Mouse (Mus musculus) forebrain, embryonic 14.5 days (tissue): ENCODE data around the gene Fndc11. TPM values are rescaled to one million over a fixed set of nuclear protein-coding genes. Genes with fewer than 3 reads are reported as not detected.
"Not testable (repeated sequence)": the region's sequence is repeated elsewhere in the genome, so short reads cannot be mapped to it uniquely, and the experiment has no call there.

ENCODE experiments used
- ATAC-seq: fragments of 200-750 bp; cut with Nextera tagmentation; 2 replicates; pipeline ENCODE4 v1.8.0; 2017; ENCODE audit warnings: mild to moderate bottlenecking, moderate library complexity
- DNase-seq: peaks from one replicate; pipeline ENCODE4 v3.0.0-alpha.2; 2015; ENCODE audit warnings: low spot score
- H3K27ac ChIP-seq: fragments of 300-500 bp; sonication (generic); 2 replicates; pipeline ENCODE4 v1.5.1; 2014; ENCODE audit warnings: low read depth, mild to moderate bottlenecking, control low read depth, low read length, moderate library complexity
- H3K27me3 ChIP-seq: fragments of 300-500 bp; sonication (generic); replicated peaks from 2 replicates; pipeline ENCODE4 v1.6.1; 2014; ENCODE audit warnings: low read length, control low read depth, mixed read lengths; ENCODE audit not compliant: control insufficient read depth, insufficient read depth
- H3K36me3 ChIP-seq: fragments of 300-500 bp; sonication (generic); 2 replicates; pipeline ENCODE4 v1.6.1; 2014; ENCODE audit warnings: low read length, control low read depth; ENCODE audit not compliant: control insufficient read depth, insufficient read depth
- H3K4me1 ChIP-seq: fragments of 300-500 bp; sonication (generic); 2 replicates; pipeline ENCODE4 v1.6.1; 2014; ENCODE audit warnings: antibody characterized with exemption, low read length, control low read depth; ENCODE audit not compliant: control insufficient read depth, insufficient read depth
- H3K4me2 ChIP-seq: fragments of 300-500 bp; sonication (generic); 2 replicates; pipeline ENCODE4 v1.6.1; 2014; ENCODE audit warnings: mild to moderate bottlenecking, control low read depth, low read length
- H3K4me3 ChIP-seq: fragments of 300-500 bp; sonication (generic); 2 replicates; pipeline ENCODE4 v1.5.1; 2014; ENCODE audit warnings: low read depth, low read length, control low read depth
- H3K9ac ChIP-seq: fragments of 300-500 bp; sonication (generic); 2 replicates; pipeline ENCODE4 v1.6.1; 2014; ENCODE audit warnings: mild to moderate bottlenecking, low read length, control low read depth, moderate library complexity
- H3K9me3 ChIP-seq: fragments of 300-500 bp; sonication (generic); replicated peaks from 2 replicates; pipeline ENCODE4 v1.6.1; 2016; ENCODE audit warnings: low read length, control low read depth, mixed read lengths; ENCODE audit not compliant: control insufficient read depth
- WGBS: fragments of 180-500 bp; shearing (Covaris S2); extraction: QIAGEN DNeasy Blood & Tissue Kit; methylation state at CpG from one replicate; pipeline ENCODE4 v1.1.7; 2014; 5-methylcytosine and 5-hydroxymethylcytosine counted together
- polyA plus RNA-seq: library from polyadenylated mRNA; unstranded; fragments of >200 nt; fragmentation: Nextera tagmentation; extraction: Ambion mirVana; gene quantifications from 2 replicates; pipeline ENCODE4 v1.2.1, GENCODE M21; 2014

Gene Fndc11
- polyA plus RNA-seq, 1 experiment from 2014 or later = 0.44 TPM

GRCm38 (mm10) chr2:181189321-181189720 lies 30.5 kb upstream of the Fndc11 start:
- ATAC-seq = no peak

DNA sequence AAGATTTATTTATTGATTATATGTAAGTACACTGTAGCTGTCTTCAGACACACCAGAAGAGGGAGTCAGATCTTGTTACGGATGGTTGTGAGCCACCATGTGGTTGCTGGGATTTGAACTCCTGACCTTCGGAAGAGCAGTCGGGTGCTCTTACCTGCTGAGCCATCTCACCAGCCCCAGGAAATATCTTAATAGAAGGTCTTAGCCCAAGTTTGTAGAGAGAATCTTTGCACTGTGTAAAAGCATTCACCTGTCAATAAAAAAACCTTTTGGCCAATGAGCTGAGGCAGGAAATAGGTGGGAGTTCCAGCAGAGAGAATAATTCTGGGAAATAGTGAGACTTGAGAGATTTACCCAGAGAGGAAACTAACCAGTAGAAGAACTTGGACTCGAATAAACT lies 28.4 kb upstream of the Fndc11 start:
- H3K4me3 ChIP-seq, DNase-seq, H3K4me2 ChIP-seq, ATAC-seq, H3K36me3 ChIP-seq, H3K9me3 ChIP-seq, H3K9ac ChIP-seq, H3K4me1 ChIP-seq, H3K27me3 ChIP-seq, H3K27ac ChIP-seq: not testable (repeated sequence)
- WGBS = 75% methylated on average over 3 of the region's 4 CpGs

More at GRCm38 (mm10) chr2:181189321-181189720, 30.5 kb upstream of the Fndc11 start:
- DNase-seq = no peak
- H3K27ac ChIP-seq = no peak overlapping the region
- H3K4me2 ChIP-seq = no peak overlapping the region
- H3K9me3 ChIP-seq = no peaks in the 10 kb centered on the region
- H3K27me3 ChIP-seq = no peaks in the 10 kb centered on the region
- peaks cover 8% of the 10 kb centered on the region for H3K4me1 ChIP-seq
- no peak overlapping the region for H3K9ac ChIP-seq
- H3K36me3 ChIP-seq = peaks cover 10% of the 10 kb centered on the region
- WGBS = 95% methylated on average over 1 of the region's 1 CpGs
- no peak overlapping the region for H3K4me3 ChIP-seq

GRCm38 (mm10) chr2:181191936-181192335 lies 27.9 kb upstream of the Fndc11 start:
- no peak for ATAC-seq
- no peaks in the 10 kb centered on the region for H3K27me3 ChIP-seq
- H3K9me3 ChIP-seq = no peaks in the 10 kb centered on the region
- no peak overlapping the region for H3K9ac ChIP-seq
- peaks cover 10% of the 10 kb centered on the region for H3K36me3 ChIP-seq
- H3K4me2 ChIP-seq = no peak overlapping the region
- no peak overlapping the region for H3K27ac ChIP-seq
- WGBS = 59% methylated on average over 4 of the region's 4 CpGs
- peaks cover 8% of the 10 kb centered on the region for H3K4me1 ChIP-seq
- no peak for DNase-seq
- no peak overlapping the region for H3K4me3 ChIP-seq

GRCm38 (mm10) chr2:181193044-181193443 lies 26.8 kb upstream of the Fndc11 start:
- Histone ChIP-seq H3K36me3 (peaks cover 10% of the 10 kb centered on the region), H3K4me1 (peaks cover 8% of the 10 kb centered on the region), H3K27me3 (no peaks in the 10 kb centered on the region), H3K4me2 (no peak overlapping the region), H3K9me3 (no peaks in the 10 kb centered on the region), H3K27ac (no peak overlapping the region), H3K9ac (no peak overlapping the region), H3K4me3 (no peak overlapping the region)
- ATAC-seq (no peak), DNase-seq (no peak)
- WGBS = 80% methylated on average over 3 of the region's 3 CpGs

DNA sequence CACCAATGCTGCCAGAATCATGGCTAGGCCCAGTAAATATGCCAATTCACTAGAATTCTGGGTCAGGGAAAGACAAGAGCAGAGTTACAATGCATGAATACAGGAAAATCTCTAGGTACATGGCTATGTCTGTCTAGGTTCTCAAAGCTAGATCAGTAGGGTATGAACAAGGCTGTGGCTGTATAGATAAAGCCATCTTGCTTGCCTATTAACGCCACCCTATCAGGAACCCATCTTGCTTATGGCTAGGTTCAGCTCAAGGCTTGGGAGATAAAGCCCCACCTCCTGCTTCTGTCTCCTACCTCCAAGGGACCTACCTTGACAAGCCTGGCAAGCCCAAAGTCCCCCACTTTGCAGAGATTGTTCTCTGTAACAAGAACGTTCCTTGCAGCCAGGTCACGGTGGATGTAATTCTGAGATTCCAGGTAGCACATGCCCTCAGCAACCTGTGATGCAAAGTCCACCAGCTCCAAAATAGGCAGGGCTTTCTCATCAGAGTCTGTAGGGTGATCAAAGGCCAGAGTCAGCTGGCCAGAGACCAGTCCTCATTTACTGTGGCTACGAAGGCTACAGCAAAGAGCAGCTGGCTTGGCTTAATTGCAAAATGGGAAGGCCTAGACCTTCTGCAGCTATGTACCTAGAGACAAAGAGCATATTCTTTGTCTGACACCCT lies 23.0 kb upstream of the Fndc11 start:
- H3K4me2 ChIP-seq = no peak overlapping the region
- no peak overlapping the region for H3K4me3 ChIP-seq
- no peaks in the 10 kb centered on the region for H3K4me1 ChIP-seq
- H3K27me3 ChIP-seq = no peaks in the 10 kb centered on the region
- no peak for ATAC-seq
- no peaks in the 10 kb centered on the region for H3K9me3 ChIP-seq
- 89% methylated on average over 4 of the region's 4 CpGs for WGBS
- H3K36me3 ChIP-seq = no peaks in the 10 kb centered on the region
- no peak for DNase-seq
- no peak overlapping the region for H3K27ac ChIP-seq
- no peak overlapping the region for H3K9ac ChIP-seq

- DNase-seq (no peak), ATAC-seq (no peak)
- Histone ChIP-seq H3K9ac (no peak overlapping the region), H3K4me2 (no peak overlapping the region), H3K4me1 (no peaks in the 10 kb centered on the region), H3K27me3 (no peaks in the 10 kb centered on the region), H3K9me3 (no peaks in the 10 kb centered on the region), H3K36me3 (no peaks in the 10 kb centered on the region), H3K27ac (no peak overlapping the region), H3K4me3 (no peak overlapping the region)
- WGBS = 81% methylated on average over 3 of the region's 3 CpGs
Observed at GRCm38 (mm10) chr2:181201606-181202005, 18.2 kb upstream of the Fndc11 start.

DNA sequence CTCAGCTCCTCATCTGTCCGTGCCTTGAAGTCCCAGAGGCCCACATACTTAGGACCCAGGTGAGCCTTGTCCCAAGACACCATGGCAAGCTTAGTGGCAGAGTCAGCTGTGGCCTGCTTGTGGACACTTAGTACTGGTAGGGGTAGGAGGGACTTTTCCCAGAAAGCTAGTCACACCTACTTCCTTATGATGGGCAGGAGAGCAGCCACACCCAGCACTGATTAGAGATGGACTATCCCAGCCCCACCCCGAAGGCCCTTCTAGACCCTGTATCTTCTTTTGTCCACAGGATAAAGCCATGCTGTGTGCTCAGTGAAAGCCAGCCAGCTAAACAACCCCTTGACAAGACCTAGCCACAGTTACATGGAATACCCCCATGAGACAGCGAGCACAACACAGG lies 17.4 kb upstream of the Fndc11 start, which contains the start of gene Ptk6:
TSS of gene Ptk6 (minus strand) at position 368 of the 400 bp plus-strand sequence.
- 81% methylated on average over 3 of the region's 3 CpGs for WGBS
- Histone ChIP-seq H3K36me3 (no peaks in the 10 kb centered on the region), H3K4me2 (no peak within 1 kb of the TSS), H3K27me3 (no peaks in the 10 kb centered on the region), H3K4me1 (no peaks in the 10 kb centered on the region), H3K27ac (no peak within 1 kb of the TSS), H3K9ac (no peak within 1 kb of the TSS), H3K4me3 (no peak within 1 kb of the TSS), H3K9me3 (no peaks in the 10 kb centered on the region)
- DNase-seq (no peak), ATAC-seq (no peak)

DNA sequence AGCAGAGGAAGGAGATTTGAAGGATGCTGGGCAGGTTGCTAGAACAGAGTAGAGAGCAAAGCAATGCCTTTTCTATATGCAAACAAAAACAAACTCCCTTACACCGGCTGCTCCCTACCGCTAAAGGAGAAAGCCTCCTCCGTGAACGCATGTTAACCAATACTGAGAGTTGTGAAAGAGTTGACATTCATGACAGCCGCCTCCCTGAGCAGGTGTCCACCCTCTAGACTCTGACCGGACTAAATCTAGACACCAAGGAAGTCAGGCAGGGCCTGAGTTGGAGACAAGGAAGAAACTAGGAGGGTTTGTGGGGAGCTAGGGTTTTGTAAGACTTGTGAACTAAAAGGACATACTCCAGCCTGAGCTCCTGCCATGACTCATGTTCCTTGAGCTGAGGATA lies 16.9 kb upstream of the Fndc11 start:
- H3K36me3 ChIP-seq = no peaks in the 10 kb centered on the region
- no peak overlapping the region for H3K27ac ChIP-seq
- no peaks in the 10 kb centered on the region for H3K27me3 ChIP-seq
- H3K4me2 ChIP-seq = no peak overlapping the region
- H3K9me3 ChIP-seq = no peaks in the 10 kb centered on the region
- H3K4me1 ChIP-seq = no peaks in the 10 kb centered on the region
- no peak overlapping the region for H3K9ac ChIP-seq
- ATAC-seq (no peak), DNase-seq (no peak)
- no peak overlapping the region for H3K4me3 ChIP-seq
- 78% methylated on average over 6 of the region's 6 CpGs for WGBS

DNA sequence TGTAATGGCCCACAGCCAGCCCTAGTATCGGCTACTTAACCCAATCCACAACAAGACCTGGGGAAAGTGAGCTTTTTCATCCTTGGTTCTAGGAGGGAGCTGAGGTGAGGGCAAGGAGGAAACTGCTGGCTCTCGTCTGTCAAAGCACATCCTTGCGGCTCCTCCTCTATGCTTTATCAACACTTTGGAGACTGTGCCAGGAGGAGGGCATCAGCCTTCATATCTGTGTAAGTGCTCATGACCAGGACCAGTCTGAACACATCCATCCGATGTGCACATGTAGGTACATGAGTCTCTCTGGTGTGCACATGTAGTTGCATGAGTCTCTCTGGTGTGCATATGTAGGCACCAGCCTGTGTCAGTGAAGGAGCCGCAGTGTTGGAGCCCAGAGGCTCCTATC lies 14.1 kb upstream of the Fndc11 start:
- Histone ChIP-seq H3K9me3 (no peaks in the 10 kb centered on the region), H3K9ac (no peak overlapping the region), H3K4me3 (no peak overlapping the region), H3K4me1 (no peaks in the 10 kb centered on the region), H3K27ac (no peak overlapping the region), H3K4me2 (no peak overlapping the region), H3K27me3 (no peaks in the 10 kb centered on the region), H3K36me3 (no peaks in the 10 kb centered on the region)
- WGBS = 85% methylated on average over 5 of the region's 5 CpGs
- ATAC-seq (no peak), DNase-seq (no peak)
